Mouse (Mus musculus): ENCODE measurements around the gene Ptprs.

Ptprs gene

GRCm38 (mm10) chr17:56379281-56379834 lies 96.9 kb downstream of the Ptprs start:
- no peak for DNase-seq (ENCODE audit: low spot score)

GRCm38 (mm10) chr17:56374851-56375250 lies 101.4 kb downstream of the Ptprs start:
- no peak for DNase-seq (ENCODE audit: low spot score)

DNA sequence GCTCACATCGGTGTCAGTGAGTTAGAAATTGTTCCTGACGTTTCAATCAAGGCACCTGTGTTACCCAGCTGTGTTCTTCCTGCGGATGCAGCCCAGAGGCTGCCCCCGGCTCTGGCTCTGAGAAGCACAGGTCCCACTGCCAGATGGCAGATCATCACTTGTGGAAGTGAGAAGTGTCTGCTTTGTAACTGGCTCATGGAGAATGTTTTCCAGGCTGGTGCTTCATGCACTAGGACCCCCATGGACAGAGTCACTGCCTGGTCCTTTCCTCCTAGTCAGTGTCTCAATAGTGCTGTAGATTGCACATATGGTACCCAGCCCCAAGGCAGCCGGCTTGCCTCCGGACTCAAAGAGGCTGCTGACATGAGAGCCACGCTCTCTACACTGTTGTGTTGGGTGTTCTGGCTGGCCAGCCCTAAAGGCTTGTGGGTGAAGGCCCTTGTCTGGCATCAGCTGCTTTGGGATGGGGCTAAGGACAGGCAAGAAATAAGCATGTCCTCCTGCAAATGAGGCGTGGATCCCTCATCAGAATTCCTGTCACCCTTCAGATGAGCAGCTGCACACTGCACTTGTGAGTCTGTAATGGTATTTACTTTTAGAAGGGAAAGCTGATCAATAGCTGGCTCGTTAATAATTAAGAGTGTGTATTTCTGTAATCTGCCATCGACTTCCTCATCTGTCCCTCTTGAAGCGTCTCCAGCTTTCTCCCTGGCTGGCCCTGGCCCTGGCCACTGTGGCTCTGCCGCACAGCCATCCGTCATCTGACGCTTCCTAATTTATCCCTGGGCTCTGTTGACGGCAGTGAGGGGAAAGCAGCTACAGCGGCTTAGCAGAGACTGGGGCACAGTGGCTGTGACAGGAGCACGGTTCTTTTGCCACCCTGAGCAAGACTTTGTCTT lies 102.9 kb downstream of the Ptprs start:
- DNase-seq (ENCODE audit: low spot score) = no peak

GRCm38 (mm10) chr17:56372109-56372508 lies 104.2 kb downstream of the Ptprs start:
- no peak for DNase-seq (ENCODE audit: low spot score)

DNA sequence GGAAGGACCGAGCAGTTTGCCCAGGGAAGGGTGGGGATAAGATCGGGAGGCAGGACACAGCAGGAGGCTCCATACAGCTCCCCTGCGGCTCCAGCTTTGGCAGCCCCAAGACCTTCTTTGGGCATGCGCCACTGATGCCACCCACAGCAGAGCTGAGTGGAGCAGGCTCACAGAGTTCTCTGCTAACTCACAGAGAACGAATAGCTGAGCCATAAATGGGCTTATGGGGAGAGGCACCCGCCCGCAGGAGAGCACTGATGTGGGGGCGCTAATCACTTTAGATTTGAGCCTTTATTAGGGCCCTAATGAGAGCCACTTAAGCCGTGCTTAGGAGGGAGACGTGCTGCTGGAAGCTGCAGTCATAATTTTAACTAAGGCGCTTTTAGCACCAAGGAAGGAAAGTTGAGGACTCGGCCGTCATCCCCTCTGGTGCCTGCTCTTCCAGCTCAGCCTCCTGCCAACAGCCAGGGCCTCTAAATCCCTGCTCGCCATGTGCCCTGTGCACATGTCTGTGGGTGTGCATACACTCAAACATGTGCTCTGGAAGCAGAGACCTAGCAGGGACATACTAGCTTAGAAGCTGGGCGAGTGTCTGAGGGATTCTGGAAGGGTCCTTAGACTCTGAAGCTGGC lies 105.1 kb downstream of the Ptprs start:
- DNase-seq (ENCODE audit: low spot score) = no peak

DNA sequence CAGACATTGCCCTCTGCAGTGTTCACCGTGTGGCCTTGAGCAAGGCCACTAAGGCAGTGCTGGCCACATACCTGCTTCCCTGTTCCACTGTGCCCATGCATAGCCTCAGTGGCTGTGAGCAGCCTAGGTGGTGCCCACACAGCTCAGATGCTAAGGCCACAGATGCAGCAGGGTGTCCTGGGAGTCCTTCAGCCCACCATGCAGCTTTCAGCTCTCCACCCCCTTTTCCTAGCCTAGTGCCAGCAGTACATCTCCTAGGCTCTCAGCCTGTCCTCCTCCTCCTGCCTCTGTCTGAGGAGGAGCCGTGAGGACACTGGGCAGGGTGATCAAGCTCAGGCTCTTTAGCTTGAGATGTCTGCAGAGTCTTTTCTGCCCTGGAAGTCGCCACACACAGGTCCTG lies 106.2 kb downstream of the Ptprs start:
- no peak for DNase-seq (ENCODE audit: low spot score)

GRCm38 (mm10) chr17:56368291-56368790 lies 107.9 kb downstream of the Ptprs start:
- no peak for DNase-seq (ENCODE audit: low spot score)

GRCm38 (mm10) chr17:56365791-56366673 lies 110.3 kb downstream of the Ptprs start:
- no peak for DNase-seq (ENCODE audit: low spot score)

Measured in ovary, adult 18-20 months (tissue).